Comparison of ENCODE assay signal across 8 mouse cellular contexts in genomic region chr6:144782866-144783265, GRCm38 (mm10). TPM values are rescaled to one million over a fixed set of nuclear protein-coding genes. Genes with fewer than 3 reads are reported as not detected.
A peak's percentile ranks its signal among the peaks of the same experiment; 100 is the strongest.
DNase-seq lines count a peak whose midpoint lies in the region; ATAC-seq and TF ChIP-seq lines count a peak whose summit lies in the region.

No protein-coding gene starts in this region.

- no peak overlapping the region for H3K27ac ChIP-seq in lung, postnatal 0 days (ENCODE audit: low read length)

- 17% methylated on average over 12 of the region's 12 CpGs for WGBS in lung, postnatal 0 days
- 32% methylated on average over 12 of the region's 12 CpGs for WGBS in lung, adult 2 months

- no peak for TF ChIP-seq CTCF in lung, postnatal 0 days (IDR thresholded peaks at IDR 0.05)
- TF ChIP-seq CTCF in lung, adult 2 months (IDR thresholded peaks at IDR 0.05; ENCODE audit: insufficient read depth, low read length): no peak

- peaks cover 6% of the 10 kb centered on the region for H3K4me1 ChIP-seq in lung, postnatal 0 days (ENCODE audit: insufficient read depth, low read depth, low read length)
- no peaks in the 10 kb centered on the region; the same call in 1 of the 2 replicates for H3K4me1 ChIP-seq in lung, adult 2 months (ENCODE audit: control insufficient read depth, insufficient read depth, low read length)

- no peak for ATAC-seq in lung, postnatal 0 days

- DNase-seq in adrenal gland, postnatal 36 days: peak; percentile 22 to 37
- DNase-seq in adrenal gland, postnatal 4 days (ENCODE audit: low spot score in 2 of 2): no peak
- DNase-seq in lung, postnatal 0 days (ENCODE audit: low spot score): peak; percentile 10
- no peak for DNase-seq in lung, adult 2 months
- DNase-seq in layer of hippocampus, postnatal 14 days (ENCODE audit: low spot score in 2 of 2): peak; percentile 5 to 13
- no peak for DNase-seq in thymus, adult 18-20 months
- no peak for DNase-seq in spleen, postnatal 14 days (ENCODE audit: low spot score in 2 of 2)

- H3K9me3 ChIP-seq in lung, postnatal 0 days (ENCODE audit: low read length): no peaks in the 10 kb centered on the region

- H3K9ac ChIP-seq in lung, postnatal 0 days (replicated peaks; ENCODE audit: low read depth): no peak overlapping the region

- no peak for TF ChIP-seq EP300 in lung, postnatal 0 days (IDR thresholded peaks at IDR 0.05)

- TF ChIP-seq POLR2A in lung, adult 2 months (IDR thresholded peaks at IDR 0.05; ENCODE audit: borderline replicate concordance, extremely low read depth, low read depth, low read length): no peak
- TF ChIP-seq POLR2A in myocyte (IDR thresholded peaks at IDR 0.05; ENCODE audit: insufficient read length, low read depth): no peak

- no peaks in the 10 kb centered on the region for H3K79me2 ChIP-seq in myocyte (ENCODE audit: control insufficient read depth, insufficient read depth)

- no peak overlapping the region for H3ac ChIP-seq in myocyte (ENCODE audit: control insufficient read depth, insufficient read length)

- H3K4me3 ChIP-seq in lung, postnatal 0 days (ENCODE audit: low read depth, low read length): peak overlapping the region; percentile 87
- no peak overlapping the region for H3K4me3 ChIP-seq in lung, adult 2 months (replicated peaks; ENCODE audit: extremely low read depth, low read depth, low read length)
- peak overlapping the region; percentile 34 for H3K4me3 ChIP-seq in myocyte

- no peaks in the 10 kb centered on the region for H3K36me3 ChIP-seq in lung, postnatal 0 days (ENCODE audit: insufficient read depth, low read length)
- no peaks in the 10 kb centered on the region for H3K36me3 ChIP-seq in myocyte (ENCODE audit: control insufficient read depth, insufficient read depth)

- H3K27me3 ChIP-seq in lung, postnatal 0 days (replicated peaks; ENCODE audit: insufficient read depth, low read length): peaks cover 5% of the 10 kb centered on the region; the same call in 1 of the 2 replicates
- H3K27me3 ChIP-seq in myocyte (ENCODE audit: control insufficient read depth, insufficient read depth, insufficient read length): no peaks in the 10 kb centered on the region

- peak overlapping the region; percentile 96 for H3K4me2 ChIP-seq in lung, postnatal 0 days (replicated peaks; ENCODE audit: low read depth, low read length)
- H3K4me2 ChIP-seq in myocyte (ENCODE audit: low read depth): peak overlapping the region; percentile 65

TF ChIP-seq in myocyte, 11 proteins besides CTCF, POLR2A, EP300 and RAD21:
- no peak for TF ChIP-seq POLR2AphosphoS2 (IDR thresholded peaks at IDR 0.05; ENCODE audit: insufficient read length, low read depth)
- TF ChIP-seq TCF12 (IDR thresholded peaks at IDR 0.05; ENCODE audit: insufficient read depth, poor library complexity, severe bottlenecking): no peak
- no peak for TF ChIP-seq MYOG (IDR thresholded peaks at IDR 0.05; ENCODE audit: control insufficient read depth in 1 of 3, insufficient read depth in 1 of 3, insufficient read length in 2 of 3, low read depth in 2 of 3)
- no peak for TF ChIP-seq MYOD1 (IDR thresholded peaks at IDR 0.05; ENCODE audit: control insufficient read depth in 1 of 3, insufficient read length in 2 of 3, low read depth in 2 of 3)
- TF ChIP-seq E2F4 (IDR thresholded peaks at IDR 0.05; ENCODE audit: insufficient read depth): no peak
- no peak for TF ChIP-seq USF1 (IDR thresholded peaks at IDR 0.05; ENCODE audit: low read depth)
- no peak for TF ChIP-seq CEBPB (IDR thresholded peaks at IDR 0.05; ENCODE audit: insufficient read depth, poor library complexity, severe bottlenecking)
- TF ChIP-seq TCF3 (IDR thresholded peaks at IDR 0.05; ENCODE audit: insufficient read length, low read depth): no peak
- TF ChIP-seq MAX (IDR thresholded peaks at IDR 0.05; ENCODE audit: low read depth): no peak
- no peak for TF ChIP-seq REST (IDR thresholded peaks at IDR 0.05; ENCODE audit: insufficient read depth, insufficient read length)
- TF ChIP-seq SRF (IDR thresholded peaks at IDR 0.05; ENCODE audit: control insufficient read depth, insufficient read length, low read depth): no peak
TF ChIP-seq in myocyte: peak in this region for 0.

RNA-seq across cellular contexts. Expression of gene Sox5, which starts 1.1 kb away (rescaled TPM):
- total RNA-seq in adrenal gland, postnatal 36 days (2021): 10 to 100 TPM in 1 of 2 experiments, 1 to 10 TPM in 1; 9.5 to 29.2 TPM
- total RNA-seq in adrenal gland, postnatal 4 days (2021): 10 to 100 TPM; 15.5 to 16.1 TPM
- polyA plus RNA-seq in lung, postnatal 0 days (2015; fragmentation: Nextera tagmentation; extraction: Ambion mirVana): 9.8 and 10.2 TPM in 2 replicates
- polyA plus RNA-seq in lung, adult 2 months (2012; rRNA removed): 5.0 and 8.6 TPM in 2 replicates
- 10 to 100 TPM; 39.5 to 48.8 TPM for total RNA-seq in layer of hippocampus, postnatal 14 days (2021)
- polyA plus RNA-seq in myocyte (2012; fragmentation: generic; extraction: Trizol): 0.50 TPM

Comparison
In these comparisons a context has a peak if more than half of its experiments do, and no peak if none do; other contexts are left out.
1. DNase-seq: peak in adrenal gland, postnatal 36 days (2 of 2), lung, postnatal 0 days (single experiment) and layer of hippocampus, postnatal 14 days (2 of 2); none in adrenal gland, postnatal 4 days (0 of 2), lung, adult 2 months (single experiment), thymus, adult 18-20 months (0 of 2) and spleen, postnatal 14 days (0 of 2).